Mouse (Mus musculus) liver, embryonic 14.5 days (tissue): ENCODE results near the gene Pknox2. TPM values are rescaled to one million over a fixed set of nuclear protein-coding genes. Genes with fewer than 3 reads are reported as not detected.

Experiments
- ATAC-seq: fragments of 200-750 bp; cut with Nextera tagmentation; 2 replicates; pipeline ENCODE4 v1.8.0; 2017; ENCODE audit warnings: moderate number of reproducible peaks, mild to moderate bottlenecking, moderate library complexity; ENCODE audit not compliant: insufficient read depth
- DNase-seq, 3 experiments: peaks; one replicate each; pipeline ENCODE4 v3.0.0-alpha.2; 2012 to 2013; ENCODE audit warnings: low read depth in 3 of 3, low spot score in 3 of 3
- H3K27ac ChIP-seq: fragments of 300-500 bp; sonication (generic); 2 replicates; pipeline ENCODE4 v1.5.1; 2014; ENCODE audit warnings: moderate library complexity, mild to moderate bottlenecking, control low read depth, inconsistent platforms
- H3K27me3 ChIP-seq: fragments of 300-500 bp; sonication (generic); 2 replicates; pipeline ENCODE4 v1.6.1; 2014; ENCODE audit warnings: mild to moderate bottlenecking, low read length, moderate library complexity; ENCODE audit not compliant: control insufficient read depth, insufficient read depth
- H3K36me3 ChIP-seq: fragments of 300-500 bp; sonication (generic); replicated peaks from 2 replicates; pipeline ENCODE4 v1.6.1; 2014; ENCODE audit warnings: low read depth; ENCODE audit not compliant: control insufficient read depth, insufficient read depth
- H3K4me1 ChIP-seq, 2 experiments: fragments of 200-500 bp in 1 of 2; fragments of 300-500 bp in 1 of 2; sonication (generic) in 1 of 2; replicated peaks; 2 replicates each; pipeline ENCODE4 v1.6.1; 2012 to 2014; ENCODE audit warnings: antibody characterized with exemption in 1 of 2, inconsistent platforms in 1 of 2, low read length in 1 of 2; ENCODE audit not compliant: control insufficient read depth in 2 of 2, insufficient read depth in 2 of 2
- H3K4me2 ChIP-seq: fragments of 300-500 bp; sonication (generic); 2 replicates; pipeline ENCODE4 v1.6.1; 2014; ENCODE audit warnings: low read depth, mild to moderate bottlenecking, control low read depth, moderate library complexity
- H3K4me3 ChIP-seq, 2 experiments: fragments of 200-500 bp in 1 of 2; fragments of 300-500 bp in 1 of 2; sonication (generic) in 1 of 2; 2 replicates each; pipeline ENCODE4 v1.5.1; 2012 to 2014; ENCODE audit warnings: low read depth in 2 of 2, low read length in 2 of 2, mild to moderate bottlenecking in 2 of 2, control low read depth in 1 of 2, inconsistent platforms in 1 of 2, moderate library complexity in 1 of 2; ENCODE audit not compliant: insufficient read depth in 1 of 2
- H3K9ac ChIP-seq: fragments of 300-500 bp; sonication (generic); replicated peaks from 2 replicates; pipeline ENCODE4 v1.6.1; 2014; ENCODE audit warnings: mild to moderate bottlenecking, control low read depth, moderate library complexity
- H3K9me3 ChIP-seq: fragments of 300-500 bp; sonication (generic); 2 replicates; pipeline ENCODE4 v1.6.1; 2016; ENCODE audit warnings: low read length, mixed read lengths; ENCODE audit not compliant: control insufficient read depth
- CTCF ChIP-seq: IDR thresholded peaks from 2 replicates; pipeline ENCODE4 v1.5.1; 2016; ENCODE audit warnings: antibody characterized with exemption, low read depth, control low read depth
- EP300 ChIP-seq: IDR thresholded peaks from 2 replicates; pipeline ENCODE4 v1.6.1; 2016; ENCODE audit warnings: antibody characterized with exemption, low read depth
- WGBS: fragments of 180-500 bp; shearing (Covaris S2); extraction: QIAGEN DNeasy Blood & Tissue Kit; methylation state at CpG from one replicate; pipeline ENCODE4 v1.1.7; 2014; ENCODE audit not compliant: insufficient replicate concordance; 5-methylcytosine and 5-hydroxymethylcytosine counted together
- polyA plus RNA-seq, 2 experiments: library from polyadenylated mRNA; depleted of rRNA in 1 of 2; stranded (reverse) in 1 of 2; unstranded in 1 of 2; fragments of >200 nt; fragmentation: Nextera tagmentation in 1 of 2; extraction: Ambion mirVana in 1 of 2; gene quantifications; 2 replicates each; pipeline versions ENCODE4 v1.2.1 to v1.2.3; 2012 to 2014

Gene Pknox2
- polyA plus RNA-seq, 2 experiments: 0.08 to 0.18 TPM

DNA sequence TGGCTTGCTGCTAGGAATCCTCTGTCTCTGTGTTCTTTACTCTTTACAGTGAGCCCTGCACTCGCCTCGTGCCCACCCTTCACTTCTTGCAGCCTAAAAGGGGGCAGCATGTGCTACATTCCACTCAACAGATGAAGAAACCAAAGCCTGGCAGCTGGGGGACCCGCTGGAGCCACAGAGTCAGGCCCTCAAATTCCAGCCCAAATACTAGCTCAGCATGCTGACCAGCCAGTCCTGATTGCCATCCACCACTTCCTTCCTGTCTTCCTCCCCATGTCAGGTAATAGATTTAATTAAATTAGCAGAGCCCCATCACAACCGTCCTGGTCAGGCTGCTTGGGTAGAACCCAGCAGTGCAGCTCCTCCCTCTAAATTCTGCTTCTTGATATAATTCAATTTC, 5.1 kb downstream of the Pknox2 start:
- TF ChIP-seq EP300 (no peak), CTCF (no peak)
- no peak for DNase-seq
- no peak for ATAC-seq
- Histone ChIP-seq H3K27ac (no peak overlapping the region), H3K4me1 (no peaks in the 10 kb centered on the region; a peak in 2 of 4 replicates), H3K9ac (no peak overlapping the region), H3K4me2 (no peak overlapping the region), H3K4me3 (no peak overlapping the region), H3K36me3 (no peaks in the 10 kb centered on the region), H3K9me3 (no peaks in the 10 kb centered on the region), H3K27me3 (peaks cover 40% of the 10 kb centered on the region)
- WGBS: 14% methylated on average over 4 of the region's 4 CpGs

DNA sequence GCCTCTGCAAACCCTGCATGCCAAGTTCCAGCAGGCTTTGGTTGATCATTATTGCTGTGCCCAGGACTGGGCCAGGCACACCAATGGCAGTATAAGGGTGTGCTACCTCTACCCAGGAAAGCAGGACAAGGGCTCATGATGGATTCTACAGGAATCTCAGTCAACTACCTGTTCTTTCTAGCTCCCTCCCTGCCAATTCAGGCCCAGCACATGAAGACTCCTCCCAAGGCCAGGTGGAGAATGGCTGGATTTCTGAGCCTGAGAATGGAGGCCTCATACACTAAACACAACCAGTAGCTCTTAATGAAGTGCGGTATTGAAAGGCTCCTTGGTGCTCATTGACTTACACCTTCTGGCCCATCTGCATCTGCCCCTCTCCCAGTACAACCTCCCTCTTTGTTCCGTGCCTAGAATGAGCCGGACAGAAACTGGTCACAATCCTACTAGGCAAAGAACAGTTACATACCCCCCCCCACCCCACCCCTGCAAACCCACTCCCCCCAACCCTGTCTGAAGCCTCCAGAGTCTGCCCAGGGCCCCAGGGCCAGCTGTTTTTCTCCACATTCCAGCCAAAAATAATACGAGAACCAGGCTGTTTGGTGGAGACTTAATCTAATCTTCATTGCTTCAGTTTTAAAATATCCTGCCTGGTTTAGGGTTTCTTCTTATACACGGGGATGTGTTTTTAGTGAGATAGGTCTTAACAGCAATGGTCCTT, 6.6 kb downstream of the Pknox2 start:
- no peak overlapping the region for H3K27ac ChIP-seq
- no peaks in the 10 kb centered on the region for H3K36me3 ChIP-seq
- no peak for DNase-seq
- WGBS: 41% methylated on average over 5 of the region's 5 CpGs
- H3K27me3 ChIP-seq: peaks cover 25% of the 10 kb centered on the region
- H3K9me3 ChIP-seq: no peaks in the 10 kb centered on the region
- no peak overlapping the region for H3K4me3 ChIP-seq
- H3K4me2 ChIP-seq: no peak overlapping the region
- no peak for TF ChIP-seq CTCF
- no peak for ATAC-seq
- H3K4me1 ChIP-seq: no peaks in the 10 kb centered on the region; a peak in 2 of 4 replicates
- no peak overlapping the region for H3K9ac ChIP-seq

DNA sequence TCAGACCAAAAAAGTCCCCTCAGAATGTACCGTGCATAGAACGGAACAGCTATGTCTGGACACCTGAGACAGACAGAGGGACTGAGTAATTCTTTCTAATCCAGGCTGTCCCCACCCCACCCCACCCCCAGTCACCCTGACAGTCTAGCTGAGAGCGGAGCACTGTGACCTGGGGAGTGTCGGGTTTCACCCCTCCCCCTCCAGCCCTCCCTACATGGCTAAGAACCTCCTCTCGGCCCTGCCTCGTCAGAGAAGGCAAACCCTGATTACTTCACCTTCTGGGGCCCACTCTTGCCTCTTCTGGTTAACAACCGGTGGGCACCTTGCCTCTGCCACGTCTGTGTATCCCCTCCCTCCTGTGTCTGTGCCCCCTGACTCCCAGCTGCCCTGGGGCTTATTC, 7.7 kb downstream of the Pknox2 start:
- WGBS: 4% methylated on average over 8 of the region's 8 CpGs
- DNase-seq (no peak), ATAC-seq (peak; percentile 41; the same call in 1 of the 2 replicates)
- TF ChIP-seq CTCF (no peak), EP300 (no peak)
- Histone ChIP-seq H3K4me3 (no peak overlapping the region), H3K27me3 (peaks cover 14% of the 10 kb centered on the region), H3K4me2 (no peak overlapping the region; the same call in 1 of the 2 replicates), H3K36me3 (no peaks in the 10 kb centered on the region), H3K27ac (no peak overlapping the region), H3K9me3 (no peaks in the 10 kb centered on the region), H3K9ac (no peak overlapping the region), H3K4me1 (no peaks in the 10 kb centered on the region; a peak in 1 of 4 replicates)

DNA sequence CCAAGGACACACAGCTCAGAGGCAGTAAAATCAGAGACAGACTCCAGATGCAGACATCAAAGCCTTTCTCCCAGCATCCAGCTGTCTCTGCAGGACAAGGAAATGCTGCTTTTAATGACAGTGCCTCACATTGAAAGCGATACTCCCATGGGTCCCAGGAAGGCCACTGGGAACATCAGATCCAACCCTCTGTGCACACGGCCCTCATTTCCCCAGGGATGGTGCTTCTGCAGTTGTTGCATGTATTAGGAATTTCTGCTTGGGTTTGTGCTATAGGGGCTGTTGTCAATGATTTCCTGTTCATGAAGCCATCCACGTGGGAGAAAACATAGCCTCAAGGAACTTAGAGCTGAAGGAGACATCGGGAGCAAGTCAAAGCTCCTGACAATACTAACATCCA, 8.3 kb downstream of the Pknox2 start:
- Histone ChIP-seq H3K9me3 (no peaks in the 10 kb centered on the region), H3K27ac (no peak overlapping the region), H3K36me3 (no peaks in the 10 kb centered on the region), H3K4me1 (no peaks in the 10 kb centered on the region; a peak in 1 of 4 replicates), H3K9ac (no peak overlapping the region), H3K4me2 (no peak overlapping the region), H3K27me3 (peaks cover 8% of the 10 kb centered on the region), H3K4me3 (no peak overlapping the region)
- DNase-seq (no peak), ATAC-seq (no peak)
- 24% methylated on average over 4 of the region's 4 CpGs for WGBS
- no peak for TF ChIP-seq EP300
- TF ChIP-seq CTCF: no peak

DNA sequence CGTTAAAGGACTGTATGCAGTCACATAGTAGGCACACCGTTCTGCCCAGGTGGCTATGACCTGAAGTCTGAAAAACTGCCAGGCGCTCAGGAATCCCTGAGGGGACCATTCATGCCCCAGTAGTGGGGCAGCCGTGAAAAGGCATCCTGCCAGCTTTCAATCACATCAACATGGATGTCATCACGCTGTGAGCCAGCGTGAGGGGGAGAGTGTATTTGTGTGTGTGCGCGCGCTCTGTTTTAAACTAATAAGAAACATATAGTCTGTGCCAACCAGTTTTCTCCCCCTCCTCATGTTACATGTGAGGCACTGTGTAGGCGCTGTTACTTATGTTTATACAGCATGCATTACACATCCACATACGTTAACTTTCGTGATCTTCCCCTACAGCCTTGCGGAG, 10.9 kb downstream of the Pknox2 start:
- ATAC-seq: no peak
- Histone ChIP-seq H3K27me3 (no peaks in the 10 kb centered on the region), H3K9ac (no peak overlapping the region), H3K4me2 (no peak overlapping the region), H3K36me3 (no peaks in the 10 kb centered on the region), H3K4me1 (no peaks in the 10 kb centered on the region; a peak in 1 of 4 replicates), H3K4me3 (no peak overlapping the region), H3K27ac (no peak overlapping the region), H3K9me3 (no peaks in the 10 kb centered on the region)
- WGBS: 80% methylated on average over 13 of the region's 13 CpGs
- no peak for DNase-seq
- TF ChIP-seq EP300 (no peak), CTCF (no peak)
